Mouse (Mus musculus) intestine, postnatal 0 days (tissue): ENCODE measurements around the gene Barhl2. TPM values are rescaled to one million over a fixed set of nuclear protein-coding genes. Genes with fewer than 3 reads are reported as not detected.

Source experiments
- ATAC-seq: fragments of 200-750 bp; cut with Nextera tagmentation; 2 replicates; pipeline ENCODE4 v1.8.0; 2017; ENCODE audit warnings: mild to moderate bottlenecking, moderate TSS enrichment, moderate library complexity
- H3K27ac ChIP-seq: fragments of 300-500 bp; sonication (generic); 2 replicates; pipeline ENCODE4 v1.5.1; 2014; ENCODE audit warnings: mild to moderate bottlenecking, low read depth, low read length, moderate library complexity
- H3K27me3 ChIP-seq: fragments of 300-500 bp; sonication (generic); replicated peaks from 2 replicates; pipeline ENCODE4 v1.6.1; 2014; ENCODE audit warnings: low read length, mixed read lengths; ENCODE audit not compliant: control insufficient read depth, insufficient read depth
- H3K36me3 ChIP-seq: fragments of 300-500 bp; sonication (generic); 2 replicates; pipeline ENCODE4 v1.6.1; 2014; ENCODE audit warnings: mild to moderate bottlenecking, moderate library complexity; ENCODE audit not compliant: control insufficient read depth, insufficient read depth
- H3K4me1 ChIP-seq: fragments of 300-500 bp; sonication (generic); replicated peaks from 2 replicates; pipeline ENCODE4 v1.6.1; 2014; ENCODE audit warnings: antibody characterized with exemption, low read length, mixed read lengths; ENCODE audit not compliant: control insufficient read depth, insufficient read depth
- H3K4me2 ChIP-seq: fragments of 300-500 bp; sonication (generic); replicated peaks from 2 replicates; pipeline ENCODE4 v1.6.1; 2014; ENCODE audit warnings: low read depth, mild to moderate bottlenecking, moderate library complexity
- H3K4me3 ChIP-seq: fragments of 300-500 bp; sonication (generic); 2 replicates; pipeline ENCODE4 v1.5.1; 2014; ENCODE audit warnings: low read depth, low read length
- H3K9ac ChIP-seq: fragments of 300-500 bp; sonication (generic); 2 replicates; pipeline ENCODE4 v1.6.1; 2014; ENCODE audit warnings: mild to moderate bottlenecking, low read depth, low read length
- H3K9me3 ChIP-seq: fragments of 300-500 bp; sonication (generic); 2 replicates; pipeline ENCODE4 v1.6.1; 2016; ENCODE audit warnings: mixed run types; ENCODE audit not compliant: control insufficient read depth
- CTCF ChIP-seq: sonication (generic); IDR thresholded peaks from 2 replicates; pipeline ENCODE4 v1.5.1; 2016; ENCODE audit warnings: low read depth, mild to moderate bottlenecking, control low read depth, antibody characterized with exemption, moderate library complexity
- WGBS: fragments of 180-500 bp; shearing (Covaris S2); extraction: QIAGEN DNeasy Blood & Tissue Kit; methylation state at CpG from one replicate; pipeline ENCODE4 v1.1.7; 2014; 5-methylcytosine and 5-hydroxymethylcytosine counted together
- polyA plus RNA-seq: library from polyadenylated mRNA; unstranded; fragments of >200 nt; fragmentation: Nextera tagmentation; extraction: Ambion mirVana; gene quantifications from 2 replicates; pipeline ENCODE4 v1.2.1, GENCODE M21; 2015

Barhl2 gene
- polyA plus RNA-seq, 1 experiment from 2014 or later, result not detected

GRCm38 (mm10) chr5:106455984-106456383 lies 2.0 kb downstream of the Barhl2 start:
- WGBS, result 4% methylated on average over 7 of the region's 7 CpGs
- Histone ChIP-seq H3K36me3 (no peaks in the 10 kb centered on the region), H3K27me3 (peaks cover 91% of the 10 kb centered on the region), H3K4me2 (no peak overlapping the region), H3K4me1 (peaks cover 5% of the 10 kb centered on the region; the same call in 1 of the 2 replicates), H3K27ac (no peak overlapping the region), H3K9ac (no peak overlapping the region), H3K4me3 (no peak overlapping the region), H3K9me3 (no peaks in the 10 kb centered on the region)
- no peak for TF ChIP-seq CTCF
- ATAC-seq, result no peak

GRCm38 (mm10) chr5:106455106-106455920 lies 2.7 kb downstream of the Barhl2 start:
- WGBS, result 2% methylated on average over 17 of the region's 17 CpGs
- Histone ChIP-seq H3K9ac (no peak overlapping the region), H3K4me3 (no peak overlapping the region), H3K36me3 (no peaks in the 10 kb centered on the region), H3K4me1 (peaks cover 5% of the 10 kb centered on the region; the same call in 1 of the 2 replicates), H3K27me3 (peaks cover 91% of the 10 kb centered on the region), H3K27ac (no peak overlapping the region), H3K9me3 (no peaks in the 10 kb centered on the region), H3K4me2 (no peak overlapping the region)
- ATAC-seq, result no peak
- TF ChIP-seq CTCF, result no peak

GRCm38 (mm10) chr5:106454411-106455105 lies 3.4 kb downstream of the Barhl2 start:
- Histone ChIP-seq H3K36me3 (no peaks in the 10 kb centered on the region), H3K4me3 (no peak overlapping the region), H3K4me1 (peaks cover 5% of the 10 kb centered on the region; the same call in 1 of the 2 replicates), H3K9me3 (no peaks in the 10 kb centered on the region), H3K27me3 (peaks cover 92% of the 10 kb centered on the region), H3K4me2 (no peak overlapping the region), H3K9ac (no peak overlapping the region), H3K27ac (no peak overlapping the region)
- 4% methylated on average over 9 of the region's 9 CpGs for WGBS
- no peak for ATAC-seq
- no peak for TF ChIP-seq CTCF

GRCm38 (mm10) chr5:106453886-106454321 lies 4.1 kb downstream of the Barhl2 start:
- H3K4me3 ChIP-seq, result peak overlapping the region; percentile 16; the same call in 1 of the 2 replicates
- H3K9me3 ChIP-seq, result no peaks in the 10 kb centered on the region
- 2% methylated on average over 13 of the region's 13 CpGs for WGBS
- H3K27ac ChIP-seq, result no peak overlapping the region
- H3K4me2 ChIP-seq, result no peak overlapping the region
- no peak for TF ChIP-seq CTCF
- H3K27me3 ChIP-seq, result peaks cover 93% of the 10 kb centered on the region
- no peak for ATAC-seq
- peaks cover 5% of the 10 kb centered on the region; the same call in 1 of the 2 replicates for H3K4me1 ChIP-seq
- no peak overlapping the region for H3K9ac ChIP-seq
- H3K36me3 ChIP-seq, result no peaks in the 10 kb centered on the region

GRCm38 (mm10) chr5:106453181-106453885 lies 4.6 kb downstream of the Barhl2 start:
- Histone ChIP-seq H3K36me3 (no peaks in the 10 kb centered on the region), H3K4me1 (peaks cover under 1% of the 10 kb centered on the region; the same call in 1 of the 2 replicates), H3K27me3 (peaks cover 93% of the 10 kb centered on the region), H3K9me3 (no peaks in the 10 kb centered on the region), H3K27ac (no peak overlapping the region), H3K9ac (no peak overlapping the region), H3K4me2 (no peak overlapping the region), H3K4me3 (peak overlapping the region; percentile 16; the same call in 1 of the 2 replicates)
- no peak for TF ChIP-seq CTCF
- under 1% methylated on average over 39 of the region's 45 CpGs for WGBS
- no peak for ATAC-seq

GRCm38 (mm10) chr5:106452686-106453085 lies 5.3 kb downstream of the Barhl2 start:
- TF ChIP-seq CTCF, result no peak
- no peak overlapping the region for H3K9ac ChIP-seq
- ATAC-seq, result no peak

More at GRCm38 (mm10) chr5:106452686-106453085, 5.3 kb downstream of the Barhl2 start:
- H3K4me1 ChIP-seq, result no peaks in the 10 kb centered on the region
- H3K27ac ChIP-seq, result no peak overlapping the region
- H3K9me3 ChIP-seq, result no peaks in the 10 kb centered on the region
- no peak overlapping the region for H3K4me2 ChIP-seq
- 8% methylated on average over 3 of the region's 4 CpGs for WGBS
- H3K4me3 ChIP-seq, result no peak overlapping the region
- H3K27me3 ChIP-seq, result peaks cover 93% of the 10 kb centered on the region
- no peaks in the 10 kb centered on the region for H3K36me3 ChIP-seq
